In the genomic region with DNA sequence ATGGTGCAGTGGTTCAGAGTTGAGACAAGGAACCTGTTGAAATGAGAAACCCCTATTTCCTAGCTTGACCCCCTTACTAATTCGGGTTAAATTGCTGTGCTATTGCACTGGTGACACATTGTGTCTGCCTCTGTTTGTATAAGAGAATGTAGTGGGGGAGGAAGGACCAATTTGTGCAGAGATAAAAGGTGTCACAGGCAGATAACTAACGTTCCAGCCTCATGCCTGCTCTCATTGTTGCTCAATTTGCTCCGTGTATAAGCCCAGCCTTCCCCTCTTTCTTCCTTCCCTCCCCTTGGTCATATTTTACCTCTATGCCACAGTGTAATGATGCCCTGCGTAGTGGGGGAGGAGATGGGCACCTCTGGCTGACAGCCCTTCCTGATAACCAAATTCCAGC, we compare ENCODE assay signal across 25 mouse cellular contexts.
DNase-seq lines count a peak whose midpoint lies in the region; ATAC-seq and TF ChIP-seq lines count a peak whose summit lies in the region.
"Had no signal": no experiment of that assay in that cellular context is flagged by ENCODE, and none has a peak within 500 bp of the region (broad histone marks: within the 10 kb centered on the region; RNA-seq: fewer than 3 reads in every experiment).

No protein-coding gene starts in this region.

- H3K36me3 ChIP-seq in stomach, embryonic 15.5 days, result peaks cover 34% of the 10 kb centered on the region; the same call in 1 of the 2 replicates
- H3K36me3 ChIP-seq in stomach, postnatal 0 days (ENCODE audit: control insufficient read depth, insufficient read depth, low read length), result peaks cover 18% of the 10 kb centered on the region
- peaks cover 34% of the 10 kb centered on the region for H3K36me3 ChIP-seq in liver, embryonic 13.5 days

- WGBS in stomach, embryonic 15.5 days, result 26% methylated on average over 4 of the region's 4 CpGs
- 26% methylated on average over 4 of the region's 4 CpGs for WGBS in stomach, postnatal 0 days
- 16% methylated on average over 4 of the region's 4 CpGs for WGBS in liver, embryonic 13.5 days (ENCODE audit: insufficient replicate concordance)

- no peak overlapping the region for H3K9ac ChIP-seq in stomach, embryonic 15.5 days
- no peak overlapping the region for H3K9ac ChIP-seq in stomach, postnatal 0 days (ENCODE audit: low read length)
- peak overlapping the region; percentile 23; the same call in 1 of the 2 replicates for H3K9ac ChIP-seq in liver, embryonic 13.5 days
- H3K9ac ChIP-seq: forebrain, embryonic 15.5 days; heart, embryonic 15.5 days; midbrain, embryonic 13.5 days had no signal

- intact Hi-C loops in gastrocnemius, adult 2 months (cut with DNase I), result no loop called here

- TF ChIP-seq EP300 in stomach, postnatal 0 days (optimal IDR thresholded peaks at IDR 0.05), result no peak

- H3K4me3 ChIP-seq in gastrocnemius, adult 2 months, result no peak overlapping the region
- H3K4me3 ChIP-seq in stomach, embryonic 15.5 days (replicated peaks), result no peak overlapping the region
- H3K4me3 ChIP-seq in stomach, postnatal 0 days (ENCODE audit: low read depth, low read length), result no peak overlapping the region
- H3K4me3 ChIP-seq in liver, embryonic 13.5 days (replicated peaks), result no peak overlapping the region
- H3K4me3 ChIP-seq: forebrain, embryonic 15.5 days; heart, embryonic 15.5 days; hindbrain, embryonic 10.5 days; midbrain, embryonic 13.5 days had no signal

- no peak for TF ChIP-seq CTCF in gastrocnemius, adult 2 months (IDR thresholded peaks at IDR 0.05)
- TF ChIP-seq CTCF in stomach, postnatal 0 days (IDR thresholded peaks at IDR 0.05; ENCODE audit: low read depth), result no peak

- 0 out of 2 replicates have a peak, but pooled peaks cover 2% of the 10 kb centered on the region for H3K4me1 ChIP-seq in stomach, embryonic 15.5 days
- H3K4me1 ChIP-seq in stomach, postnatal 0 days (replicated peaks; ENCODE audit: control insufficient read depth, insufficient read depth), result no peaks in the 10 kb centered on the region
- H3K4me1 ChIP-seq in liver, embryonic 13.5 days (replicated peaks), result peaks cover 70% of the 10 kb centered on the region

- no peaks in the 10 kb centered on the region for H3K9me3 ChIP-seq in stomach, embryonic 15.5 days
- H3K9me3 ChIP-seq in stomach, postnatal 0 days (ENCODE audit: control insufficient read depth, low read length), result no peaks in the 10 kb centered on the region
- no peaks in the 10 kb centered on the region for H3K9me3 ChIP-seq in liver, embryonic 13.5 days (replicated peaks)
- H3K9me3 ChIP-seq: forebrain, embryonic 15.5 days; heart, embryonic 15.5 days; hindbrain, embryonic 10.5 days; midbrain, embryonic 13.5 days had no signal

- H3K27ac ChIP-seq in gastrocnemius, adult 2 months, result no peak overlapping the region
- no peak overlapping the region for H3K27ac ChIP-seq in stomach, embryonic 15.5 days
- no peak overlapping the region for H3K27ac ChIP-seq in stomach, postnatal 0 days (replicated peaks)
- H3K27ac ChIP-seq in liver, embryonic 13.5 days, result peak overlapping the region; percentile 76
- H3K27ac ChIP-seq: forebrain, embryonic 15.5 days; heart, embryonic 15.5 days; hindbrain, embryonic 10.5 days; midbrain, embryonic 13.5 days had no signal

- DNase-seq in gastrocnemius, adult 2 months, result peak; percentile 9
- no peak for DNase-seq in gastrocnemius, postnatal 4 days (ENCODE audit: low spot score in 2 of 2)
- DNase-seq in stomach, postnatal 0 days (ENCODE audit: low spot score), result no peak
- no peak for DNase-seq in liver, embryonic 13.5 days
- no peak for DNase-seq in cerebellum, adult 11 months
- DNase-seq in lung, postnatal 4 days, result no peak
- DNase-seq: adrenal gland, adult 2 months; cerebellum, adult 2 months; cerebellum, postnatal 25 days; gastrocnemius, postnatal 10 days; heart, adult 11 months; kidney, adult 9 months; kidney, postnatal 14 days; layer of hippocampus, postnatal 36 days; right cerebral cortex, postnatal 14 days; spleen, adult 18-20 months; thymus, postnatal 25 days had no signal

- 0 out of 2 replicates have a peak, but pooled peaks have one; percentile 32 for ATAC-seq in stomach, embryonic 15.5 days (ENCODE audit: insufficient read depth, low FRiP score, low read depth)
- ATAC-seq in stomach, postnatal 0 days (ENCODE audit: low FRiP score, low TSS enrichment), result no peak
- ATAC-seq in liver, embryonic 13.5 days (ENCODE audit: low read depth), result peak; percentile 74
- peak; percentile 72 for ATAC-seq in megakaryocyte-erythroid progenitor cell, adult 5-6 weeks (replicated peaks; ENCODE audit: low FRiP score, low TSS enrichment, poor library complexity, severe bottlenecking)
- ATAC-seq: forebrain, embryonic 15.5 days; hindbrain, embryonic 16.5 days; intestine, embryonic 16.5 days; midbrain, embryonic 13.5 days had no signal

- H3K27me3 ChIP-seq in stomach, embryonic 15.5 days (replicated peaks), result no peaks in the 10 kb centered on the region
- no peaks in the 10 kb centered on the region for H3K27me3 ChIP-seq in stomach, postnatal 0 days (ENCODE audit: control insufficient read depth, insufficient read depth, low read length)
- H3K27me3 ChIP-seq in liver, embryonic 13.5 days, result no peaks in the 10 kb centered on the region
- H3K27me3 ChIP-seq: forebrain, embryonic 15.5 days; heart, embryonic 15.5 days; midbrain, embryonic 13.5 days had no signal

- H3K4me2 ChIP-seq in stomach, embryonic 15.5 days, result no peak overlapping the region
- H3K4me2 ChIP-seq in stomach, postnatal 0 days (replicated peaks; ENCODE audit: low read depth), result no peak overlapping the region
- H3K4me2 ChIP-seq in liver, embryonic 13.5 days, result peak overlapping the region; percentile 34
- H3K4me2 ChIP-seq: forebrain, embryonic 15.5 days; heart, embryonic 15.5 days; midbrain, embryonic 13.5 days had no signal
